Mouse (Mus musculus): ENCODE measurements around the gene Cers5. TPM values are rescaled to one million over a fixed set of nuclear protein-coding genes. Genes with fewer than 3 reads are reported as not detected.
"Not testable (repeated sequence)": the region's sequence is repeated elsewhere in the genome, so short reads cannot be mapped to it uniquely, and the experiment has no call there.

Gene Cers5
- polyA plus RNA-seq, 1 experiment from 2014 or later = 57.8 TPM

- Histone ChIP-seq H3K9ac (ENCODE audit: low read length) (peak overlapping the region; percentile 98; the same call in 1 of the 2 replicates), H3K27ac (ENCODE audit: low read depth, low read length) (peak overlapping the region; percentile 93; the same call in 1 of the 2 replicates), H3K4me3 (ENCODE audit: low read depth, low read length) (peak overlapping the region; percentile 92), H3K4me2 (peak overlapping the region; percentile 24; the same call in 1 of the 2 replicates), H3K4me1 (ENCODE audit: control insufficient read depth, insufficient read depth, low read length) (peaks cover 26% of the 10 kb centered on the region)
- ATAC-seq (ENCODE audit: low FRiP score) = peak; percentile 2; the same call in 1 of the 2 replicates
- not testable (repeated sequence) for H3K36me3 ChIP-seq (ENCODE audit: control insufficient read depth, insufficient read depth, low read length); DNase-seq (ENCODE audit: low spot score, missing footprints); H3K27me3 ChIP-seq (ENCODE audit: control insufficient read depth, insufficient read depth, low read length); H3K9me3 ChIP-seq (ENCODE audit: control insufficient read depth, low read length)
- WGBS = 48% methylated on average over 16 of the region's 16 CpGs
Measured at GRCm38 (mm10) chr15:99701640-99701998, 71.1 kb downstream of the Cers5 start.

GRCm38 (mm10) chr15:99700219-99701106, 72.2 kb downstream of the Cers5 start:
- ATAC-seq (ENCODE audit: low FRiP score) = no peak
- 86% methylated on average over 18 of the region's 18 CpGs for WGBS
- H3K4me1 ChIP-seq (ENCODE audit: control insufficient read depth, insufficient read depth, low read length) = peaks cover 26% of the 10 kb centered on the region
- no peak overlapping the region for H3K27ac ChIP-seq (ENCODE audit: low read depth, low read length)
- DNase-seq (ENCODE audit: low spot score, missing footprints) = no peak
- no peaks in the 10 kb centered on the region for H3K36me3 ChIP-seq (ENCODE audit: control insufficient read depth, insufficient read depth, low read length)
- H3K27me3 ChIP-seq (ENCODE audit: control insufficient read depth, insufficient read depth, low read length) = 0 out of 2 replicates have a peak, but pooled peaks cover 2% of the 10 kb centered on the region
- no peak overlapping the region for H3K4me2 ChIP-seq
- no peak overlapping the region for H3K9ac ChIP-seq (ENCODE audit: low read length)
- H3K4me3 ChIP-seq (ENCODE audit: low read depth, low read length) = no peak overlapping the region
- no peaks in the 10 kb centered on the region for H3K9me3 ChIP-seq (ENCODE audit: control insufficient read depth, low read length)

GRCm38 (mm10) chr15:99699715-99700114, 73.0 kb downstream of the Cers5 start:
- ATAC-seq (ENCODE audit: low FRiP score) = no peak
- no peak overlapping the region for H3K4me2 ChIP-seq
- H3K9me3 ChIP-seq (ENCODE audit: control insufficient read depth, low read length) = no peaks in the 10 kb centered on the region
- no peak overlapping the region for H3K27ac ChIP-seq (ENCODE audit: low read depth, low read length)
- no peak overlapping the region for H3K9ac ChIP-seq (ENCODE audit: low read length)
- H3K36me3 ChIP-seq (ENCODE audit: control insufficient read depth, insufficient read depth, low read length) = no peaks in the 10 kb centered on the region
- no peak for DNase-seq (ENCODE audit: low spot score, missing footprints)
- H3K27me3 ChIP-seq (ENCODE audit: control insufficient read depth, insufficient read depth, low read length) = 0 out of 2 replicates have a peak, but pooled peaks cover 2% of the 10 kb centered on the region
- no peak overlapping the region for H3K4me3 ChIP-seq (ENCODE audit: low read depth, low read length)
- 90% methylated on average over 10 of the region's 10 CpGs for WGBS
- H3K4me1 ChIP-seq (ENCODE audit: control insufficient read depth, insufficient read depth, low read length) = peaks cover 22% of the 10 kb centered on the region

- H3K27me3 ChIP-seq (ENCODE audit: control insufficient read depth, insufficient read depth, low read length) = 0 out of 2 replicates have a peak, but pooled peaks cover 2% of the 10 kb centered on the region
- DNase-seq (ENCODE audit: low spot score, missing footprints) (no peak), ATAC-seq (ENCODE audit: low FRiP score) (no peak)
- peaks cover 15% of the 10 kb centered on the region for H3K4me1 ChIP-seq (ENCODE audit: control insufficient read depth, insufficient read depth, low read length)
- H3K27ac ChIP-seq (ENCODE audit: low read depth, low read length) = no peak overlapping the region
- WGBS = 47% methylated on average over 20 of the region's 20 CpGs
- H3K9ac ChIP-seq (ENCODE audit: low read length) = no peak overlapping the region
- no peak overlapping the region for H3K4me3 ChIP-seq (ENCODE audit: low read depth, low read length)
- H3K36me3 ChIP-seq (ENCODE audit: control insufficient read depth, insufficient read depth, low read length) = no peaks in the 10 kb centered on the region
- H3K9me3 ChIP-seq (ENCODE audit: control insufficient read depth, low read length) = no peaks in the 10 kb centered on the region
- no peak overlapping the region for H3K4me2 ChIP-seq
Measured at GRCm38 (mm10) chr15:99698533-99699085, 74.1 kb downstream of the Cers5 start.

- no peak for DNase-seq (ENCODE audit: low spot score, missing footprints)
- H3K27ac ChIP-seq (ENCODE audit: low read depth, low read length) = no peak overlapping the region
- H3K9me3 ChIP-seq (ENCODE audit: control insufficient read depth, low read length) = no peaks in the 10 kb centered on the region
- WGBS = 43% methylated on average over 2 of the region's 2 CpGs
- no peak overlapping the region for H3K4me2 ChIP-seq
- H3K4me1 ChIP-seq (ENCODE audit: control insufficient read depth, insufficient read depth, low read length) = peaks cover 6% of the 10 kb centered on the region; the same call in 1 of the 2 replicates
- H3K36me3 ChIP-seq (ENCODE audit: control insufficient read depth, insufficient read depth, low read length) = no peaks in the 10 kb centered on the region
- 0 out of 2 replicates have a peak, but pooled peaks cover 2% of the 10 kb centered on the region for H3K27me3 ChIP-seq (ENCODE audit: control insufficient read depth, insufficient read depth, low read length)
- H3K9ac ChIP-seq (ENCODE audit: low read length) = no peak overlapping the region
- no peak for ATAC-seq (ENCODE audit: low FRiP score)
- no peak overlapping the region for H3K4me3 ChIP-seq (ENCODE audit: low read depth, low read length)
Measured at GRCm38 (mm10) chr15:99697309-99697708, 75.4 kb downstream of the Cers5 start.

- 0 out of 2 replicates have a peak, but pooled peaks cover 2% of the 10 kb centered on the region for H3K27me3 ChIP-seq (ENCODE audit: control insufficient read depth, insufficient read depth, low read length)
- ATAC-seq (ENCODE audit: low FRiP score) (peak; percentile 41), DNase-seq (ENCODE audit: low spot score, missing footprints) (no peak)
- H3K4me2 ChIP-seq = no peak overlapping the region
- no peak overlapping the region for H3K9ac ChIP-seq (ENCODE audit: low read length)
- no peak overlapping the region for H3K4me3 ChIP-seq (ENCODE audit: low read depth, low read length)
- H3K4me1 ChIP-seq (ENCODE audit: control insufficient read depth, insufficient read depth, low read length) = peaks cover 19% of the 10 kb centered on the region
- H3K9me3 ChIP-seq (ENCODE audit: control insufficient read depth, low read length) = no peaks in the 10 kb centered on the region
- WGBS = 63% methylated on average over 9 of the region's 9 CpGs
- no peak overlapping the region for H3K27ac ChIP-seq (ENCODE audit: low read depth, low read length)
- H3K36me3 ChIP-seq (ENCODE audit: control insufficient read depth, insufficient read depth, low read length) = no peaks in the 10 kb centered on the region
Measured at GRCm38 (mm10) chr15:99691976-99692375, 80.7 kb downstream of the Cers5 start.

GRCm38 (mm10) chr15:99690924-99691323, 81.8 kb downstream of the Cers5 start:
- H3K4me2 ChIP-seq = no peak overlapping the region
- no peaks in the 10 kb centered on the region for H3K9me3 ChIP-seq (ENCODE audit: control insufficient read depth, low read length)
- H3K9ac ChIP-seq (ENCODE audit: low read length) = no peak overlapping the region
- no peak overlapping the region for H3K27ac ChIP-seq (ENCODE audit: low read depth, low read length)
- 14% methylated on average over 4 of the region's 4 CpGs for WGBS
- H3K4me1 ChIP-seq (ENCODE audit: control insufficient read depth, insufficient read depth, low read length) = peaks cover 19% of the 10 kb centered on the region
- DNase-seq (ENCODE audit: low spot score, missing footprints) = no peak
- no peaks in the 10 kb centered on the region for H3K27me3 ChIP-seq (ENCODE audit: control insufficient read depth, insufficient read depth, low read length)
- no peak for ATAC-seq (ENCODE audit: low FRiP score)
- H3K36me3 ChIP-seq (ENCODE audit: control insufficient read depth, insufficient read depth, low read length) = no peaks in the 10 kb centered on the region
- H3K4me3 ChIP-seq (ENCODE audit: low read depth, low read length) = no peak overlapping the region

- H3K27ac ChIP-seq (ENCODE audit: low read depth, low read length) = no peak overlapping the region
- DNase-seq (ENCODE audit: low spot score, missing footprints) (peak; percentile 94), ATAC-seq (ENCODE audit: low FRiP score) (peak; percentile 55; the same call in 1 of the 2 replicates)
- H3K4me2 ChIP-seq = no peak overlapping the region
- no peaks in the 10 kb centered on the region for H3K9me3 ChIP-seq (ENCODE audit: control insufficient read depth, low read length)
- H3K9ac ChIP-seq (ENCODE audit: low read length) = no peak overlapping the region
- H3K4me1 ChIP-seq (ENCODE audit: control insufficient read depth, insufficient read depth, low read length) = peaks cover 16% of the 10 kb centered on the region
- no peak overlapping the region for H3K4me3 ChIP-seq (ENCODE audit: low read depth, low read length)
- H3K27me3 ChIP-seq (ENCODE audit: control insufficient read depth, insufficient read depth, low read length) = no peaks in the 10 kb centered on the region
- H3K36me3 ChIP-seq (ENCODE audit: control insufficient read depth, insufficient read depth, low read length) = no peaks in the 10 kb centered on the region
- 3% methylated on average over 4 of the region's 4 CpGs for WGBS
Measured at GRCm38 (mm10) chr15:99688712-99689111, 84.0 kb downstream of the Cers5 start.
